Mouse (Mus musculus): ENCODE measurements around the gene Plekhg5. TPM values are rescaled to one million over a fixed set of nuclear protein-coding genes. Genes with fewer than 3 reads are reported as not detected.

Gene Plekhg5
- total RNA-seq, 2 experiments from 2014 or later = 4.9 to 6.6 TPM

GRCm38 (mm10) chr4:152039831-152040310, 32.4 kb upstream of the Plekhg5 start:
- no peak for DNase-seq
- Histone ChIP-seq H3K4me3 (peak overlapping the region; percentile 95), H3K27ac (peak overlapping the region; percentile 95)
- intact Hi-C loops (cut with DNase I) = loop anchor here (2.0 kb wide), 1 partner anchor 59 kb away; no protein-coding TSS in a partner anchor
- TF ChIP-seq CTCF (IDR thresholded peaks at IDR 0.05) = no peak

DNA sequence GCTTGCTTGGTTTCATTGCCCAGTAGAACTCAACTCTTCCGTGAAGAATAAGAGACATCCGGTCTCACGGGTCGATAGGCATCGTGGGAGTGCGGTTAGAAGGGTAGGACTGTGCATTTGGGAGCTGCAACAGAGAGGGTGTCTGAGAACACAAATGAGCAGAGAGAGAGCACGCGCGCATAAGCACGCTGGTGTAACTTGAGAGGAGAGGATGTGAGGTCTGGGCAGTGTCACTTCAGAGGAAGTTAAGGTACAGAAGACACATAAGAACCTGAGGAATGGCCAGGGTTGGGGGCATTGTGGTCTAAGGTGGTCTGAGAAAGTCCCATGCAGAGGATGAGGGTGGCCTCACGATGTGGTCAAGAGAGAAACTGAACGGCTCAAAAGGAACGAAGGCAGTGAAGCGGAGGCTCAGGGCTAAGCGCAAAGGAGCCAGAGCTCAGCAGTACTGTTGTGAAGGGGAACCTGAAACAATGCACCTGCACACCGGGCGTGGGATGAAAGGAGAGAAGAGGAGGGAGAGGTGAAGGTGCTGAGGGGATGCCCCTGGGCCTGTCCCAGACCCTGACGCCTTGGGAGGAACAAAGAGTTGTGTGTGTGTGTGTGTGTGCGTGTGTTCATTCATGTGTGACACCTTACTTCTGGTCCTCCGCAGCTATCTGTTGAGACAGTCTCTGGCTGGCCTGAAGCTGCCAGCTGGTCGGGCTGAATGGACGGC, 30.2 kb upstream of the Plekhg5 start:
- TF ChIP-seq CTCF (IDR thresholded peaks at IDR 0.05) = no peak
- intact Hi-C loops (cut with DNase I) = no loop called here
- Histone ChIP-seq H3K4me3 (no peak overlapping the region), H3K27ac (no peak overlapping the region)
- DNase-seq = no peak

DNA sequence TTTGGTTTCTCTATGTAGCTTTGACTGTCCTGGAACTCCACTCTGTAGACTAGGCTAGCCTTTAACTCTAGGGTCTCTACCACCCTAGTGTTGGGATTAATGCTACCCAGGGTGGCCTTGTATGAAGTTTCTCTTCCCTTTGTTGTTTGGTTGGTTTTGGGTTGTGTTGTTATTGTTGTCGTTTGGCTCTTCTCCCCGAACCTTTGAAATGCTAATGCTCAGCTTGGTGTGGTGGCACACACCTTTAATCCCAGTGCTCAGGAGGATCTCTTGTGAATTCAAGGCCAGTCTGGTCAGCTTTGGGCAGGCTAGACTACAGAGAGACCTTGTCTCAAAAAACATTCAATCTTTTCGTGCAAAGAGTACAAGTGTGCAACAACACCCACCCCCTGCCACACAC, 29.1 kb upstream of the Plekhg5 start:
- Histone ChIP-seq H3K27ac (no peak overlapping the region), H3K4me3 (no peak overlapping the region)
- DNase-seq = no peak
- no peak for TF ChIP-seq CTCF (IDR thresholded peaks at IDR 0.05)
- intact Hi-C loops (cut with DNase I) = no loop called here

GRCm38 (mm10) chr4:152044609-152045008, 27.7 kb upstream of the Plekhg5 start:
- Histone ChIP-seq H3K4me3 (no peak overlapping the region), H3K27ac (no peak overlapping the region)
- TF ChIP-seq CTCF (IDR thresholded peaks at IDR 0.05) = no peak
- DNase-seq = no peak
- intact Hi-C loops (cut with DNase I) = no loop called here

DNA sequence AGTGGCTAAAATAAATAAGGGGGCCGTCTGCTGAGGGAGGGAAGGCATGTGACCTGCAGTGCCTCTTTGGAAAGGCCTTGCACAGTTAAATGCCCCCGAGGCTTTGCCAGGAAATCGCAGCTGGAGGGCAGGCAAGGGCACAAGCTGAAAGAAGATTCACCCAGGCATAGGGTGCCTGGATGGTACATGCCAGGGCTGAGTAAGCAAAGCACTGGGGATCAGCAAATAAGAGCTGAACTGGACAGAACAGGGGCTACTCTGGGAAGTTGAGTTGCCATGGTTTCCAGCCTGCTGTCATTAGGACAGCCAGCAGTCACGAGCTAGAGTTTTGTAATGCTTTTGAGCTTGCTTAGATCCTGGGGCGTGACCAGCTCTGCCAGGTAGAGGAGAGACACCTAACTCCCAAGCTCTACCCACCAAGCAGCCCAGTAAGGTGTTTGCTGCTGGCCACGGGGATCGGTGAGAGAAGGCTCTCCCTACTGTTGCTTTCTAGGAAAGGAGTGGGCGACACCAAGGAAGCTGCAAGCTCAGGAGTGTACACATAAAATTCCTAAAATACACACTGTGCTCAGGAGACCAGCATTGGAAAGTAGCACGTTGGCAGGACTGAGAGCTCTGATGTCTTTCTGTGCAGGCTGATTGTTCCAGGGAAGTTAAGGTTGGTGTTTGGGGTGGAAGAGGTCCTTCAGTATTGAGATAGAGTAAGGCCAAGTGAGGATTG, 9.7 kb upstream of the Plekhg5 start:
- no peak for TF ChIP-seq CTCF (IDR thresholded peaks at IDR 0.05)
- Histone ChIP-seq H3K27ac (peak overlapping the region; percentile 75), H3K4me3 (no peak overlapping the region)
- intact Hi-C loops (cut with DNase I) = no loop called here
- DNase-seq = peak; percentile 86

- TF ChIP-seq CTCF (IDR thresholded peaks at IDR 0.05) = no peak
- no peak overlapping the region for H3K27ac ChIP-seq
- intact Hi-C loops (cut with DNase I) = no loop called here
- H3K4me3 ChIP-seq = no peak overlapping the region
- DNase-seq = no peak
Observed at GRCm38 (mm10) chr4:152067280-152067679, 5.0 kb upstream of the Plekhg5 start.

GRCm38 (mm10) chr4:152068166-152068724, 4.1 kb upstream of the Plekhg5 start:
- H3K4me3 ChIP-seq = no peak overlapping the region
- intact Hi-C loops (cut with DNase I) = no loop called here

GRCm38 (mm10) chr4:152069245-152069644, 3.1 kb upstream of the Plekhg5 start:
- no peak for DNase-seq
- TF ChIP-seq CTCF (IDR thresholded peaks at IDR 0.05) = no peak
- Histone ChIP-seq H3K27ac (no peak overlapping the region), H3K4me3 (no peak overlapping the region)
- intact Hi-C loops (cut with DNase I) = no loop called here

More at GRCm38 (mm10) chr4:152068166-152068724, 4.1 kb upstream of the Plekhg5 start:
- no peak for TF ChIP-seq CTCF (IDR thresholded peaks at IDR 0.05)
- DNase-seq = peak; percentile 58
- peak overlapping the region; percentile 28; the same call in 1 of the 2 replicates for H3K27ac ChIP-seq

GRCm38 (mm10) chr4:152070494-152071396, 1.6 kb upstream of the Plekhg5 start:
- no peak for TF ChIP-seq CTCF (IDR thresholded peaks at IDR 0.05)
- intact Hi-C loops (cut with DNase I) = no loop called here
- DNase-seq = no peak

DNA sequence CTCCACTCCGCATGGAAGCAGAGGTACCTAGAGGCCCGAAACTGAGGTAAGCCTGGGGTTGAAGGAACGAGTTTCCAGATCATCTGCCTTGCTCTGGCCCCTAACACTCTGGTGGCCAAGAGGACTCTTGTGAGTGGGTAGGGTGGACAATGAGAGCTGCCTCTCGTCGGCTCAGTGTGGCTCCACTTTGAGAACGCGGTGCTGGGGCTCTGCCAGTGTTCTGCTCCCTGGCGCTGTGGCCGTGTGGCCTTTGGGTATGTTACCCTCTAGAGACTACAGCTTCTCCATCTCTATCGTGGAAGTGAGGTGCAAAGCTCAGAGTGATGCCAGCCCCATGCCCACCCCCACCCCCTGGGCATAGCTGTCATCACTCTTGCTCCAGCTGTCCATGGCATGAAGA, 357 bp downstream of the Plekhg5 start:
- peak; percentile 52 for DNase-seq
- Histone ChIP-seq H3K27ac (peak overlapping the region; percentile 51), H3K4me3 (peak overlapping the region; percentile 57)
- intact Hi-C loops (cut with DNase I) = no loop called here
- TF ChIP-seq CTCF (IDR thresholded peaks at IDR 0.05) = no peak

More at GRCm38 (mm10) chr4:152070494-152071396, 1.6 kb upstream of the Plekhg5 start:
- no peak overlapping the region for H3K4me3 ChIP-seq
- H3K27ac ChIP-seq = peak overlapping the region; percentile 16; the same call in 1 of the 2 replicates

GRCm38 (mm10) chr4:152073715-152074114, 1.4 kb downstream of the Plekhg5 start:
- H3K4me3 ChIP-seq = peak overlapping the region; percentile 43
- no peak for TF ChIP-seq CTCF (IDR thresholded peaks at IDR 0.05)
- DNase-seq = no peak

DNA sequence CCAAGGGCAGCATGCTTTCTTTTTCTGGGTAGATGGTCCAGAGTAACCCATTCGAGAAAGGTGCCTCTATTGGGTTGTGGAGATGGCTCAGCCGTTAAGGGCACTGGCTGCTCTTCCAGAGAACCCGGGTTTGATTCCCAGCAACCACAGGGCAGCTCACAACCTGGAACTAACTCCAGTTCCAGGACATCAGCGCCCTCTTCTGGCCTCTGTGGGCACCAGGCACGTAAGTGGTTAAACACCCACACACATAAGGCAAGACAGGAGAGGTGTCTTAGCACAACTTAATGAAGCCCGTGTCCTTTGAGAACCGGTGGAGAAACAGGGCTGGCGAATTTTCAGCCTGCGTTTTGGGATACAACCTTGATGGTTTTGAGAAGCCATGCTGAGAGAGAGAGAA, 2.2 kb downstream of the Plekhg5 start:
- intact Hi-C loops (cut with DNase I) = no loop called here
- no peak for DNase-seq
- Histone ChIP-seq H3K27ac (peak overlapping the region; percentile 16; the same call in 1 of the 2 replicates), H3K4me3 (peak overlapping the region; percentile 43; the same call in 1 of the 2 replicates)
- TF ChIP-seq CTCF (IDR thresholded peaks at IDR 0.05) = no peak

More at GRCm38 (mm10) chr4:152073715-152074114, 1.4 kb downstream of the Plekhg5 start:
- 0 out of 2 replicates have a peak overlapping the region, but pooled peaks have one; percentile 16 for H3K27ac ChIP-seq
- intact Hi-C loops (cut with DNase I) = no loop called here
